Mouse (Mus musculus): ENCODE measurements around the gene Ptpn7.

- TF ChIP-seq CTCF (conservative IDR thresholded peaks at IDR 0.05; ENCODE audit: insufficient read depth, insufficient read length, low read depth, low read length) (no peak), POLR2A (IDR thresholded peaks at IDR 0.05; ENCODE audit: low read depth, low read length) (no peak)
Measured at GRCm38 (mm10) chr1:135156300-135156699, 23.8 kb downstream of the Ptpn7 start.
